Mouse (Mus musculus) heart, postnatal 36 days (tissue): ENCODE results near the gene Phtf2. TPM values are rescaled to one million over a fixed set of nuclear protein-coding genes. Genes with fewer than 3 reads are reported as not detected.
"Not testable (repeated sequence)": the region's sequence is repeated elsewhere in the genome, so short reads cannot be mapped to it uniquely, and the experiment has no call there.

Experiments used
- DNase-seq, 2 experiments: peaks; one replicate each; pipeline ENCODE4 v3.0.0; 2021 to 2022
- intact Hi-C: fragments of 180-260 bp; cut with DNase I; formaldehyde crosslinking; loops from one replicate; pipeline ENCODE4 v1.15.1; 2025
- total RNA-seq, 2 experiments: library from RNA; stranded (reverse); gene quantifications; 2 replicates each; pipeline ENCODE4 v1.2.3; 2021

Phtf2 gene
- total RNA-seq, 2 experiments from 2014 or later: 72.4 to 78.3 TPM

- no peak for DNase-seq
- intact Hi-C loops: no loop called here
Measured at GRCm38 (mm10) chr5:20873146-20873545, 8.8 kb downstream of the Phtf2 start.

DNA sequence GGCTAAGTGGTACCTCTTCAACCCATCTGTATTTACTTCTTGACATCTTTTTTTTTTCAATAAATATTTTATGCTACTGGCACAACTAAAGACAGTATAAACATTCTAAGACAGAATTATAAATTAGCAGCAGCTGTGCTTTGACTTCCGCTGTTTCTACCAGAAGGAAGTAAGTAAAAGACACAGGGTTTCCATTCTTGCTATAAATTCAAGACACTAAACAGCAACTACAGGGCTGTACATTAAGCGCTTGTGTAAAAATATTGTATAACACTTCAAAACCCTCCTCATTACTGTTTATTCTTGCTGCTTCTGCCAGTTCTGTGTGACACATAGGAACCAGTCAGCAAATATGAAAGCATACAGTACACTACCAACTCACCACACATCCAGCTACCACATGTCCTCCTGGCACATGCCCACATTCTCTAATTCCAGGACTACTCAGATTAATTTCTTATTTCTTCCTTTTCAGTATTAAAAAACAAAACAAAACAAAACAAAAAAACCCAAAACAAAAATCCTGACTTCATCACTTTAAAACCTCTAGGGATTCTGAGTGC, 16.6 kb downstream of the Phtf2 start:
- intact Hi-C loops: no loop called here
- no peak for DNase-seq

GRCm38 (mm10) chr5:20864216-20864969, 17.5 kb downstream of the Phtf2 start:
- no peak for DNase-seq
- intact Hi-C loops: no loop called here

DNA sequence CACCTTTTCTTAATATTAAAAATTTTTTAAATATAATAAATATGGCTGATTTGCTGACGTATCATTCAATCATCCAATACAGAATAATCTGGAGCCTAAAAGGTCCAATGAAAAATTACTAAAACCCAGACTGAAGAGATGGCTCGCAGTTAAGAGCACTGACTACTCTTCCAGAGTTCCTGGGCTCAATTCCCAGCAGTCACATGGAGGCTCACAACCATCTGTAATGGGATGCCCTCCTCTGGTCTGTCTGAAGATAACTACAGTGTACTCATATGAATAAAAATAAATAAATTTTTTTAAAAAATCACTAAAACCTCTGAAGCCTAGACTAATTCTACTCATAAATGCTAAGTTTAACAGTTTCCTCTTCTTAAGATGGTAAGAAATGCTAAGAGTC, 20.0 kb downstream of the Phtf2 start:
- intact Hi-C loops: no loop called here
- DNase-seq: no peak

GRCm38 (mm10) chr5:20860565-20860964, 21.4 kb downstream of the Phtf2 start:
- DNase-seq: no peak
- intact Hi-C loops: no loop called here

GRCm38 (mm10) chr5:20858404-20858803, 23.5 kb downstream of the Phtf2 start:
- intact Hi-C loops: no loop called here
- no peak for DNase-seq

- intact Hi-C loops: no loop called here
- no peak for DNase-seq
Measured at GRCm38 (mm10) chr5:20855066-20855465, 26.9 kb downstream of the Phtf2 start.

DNA sequence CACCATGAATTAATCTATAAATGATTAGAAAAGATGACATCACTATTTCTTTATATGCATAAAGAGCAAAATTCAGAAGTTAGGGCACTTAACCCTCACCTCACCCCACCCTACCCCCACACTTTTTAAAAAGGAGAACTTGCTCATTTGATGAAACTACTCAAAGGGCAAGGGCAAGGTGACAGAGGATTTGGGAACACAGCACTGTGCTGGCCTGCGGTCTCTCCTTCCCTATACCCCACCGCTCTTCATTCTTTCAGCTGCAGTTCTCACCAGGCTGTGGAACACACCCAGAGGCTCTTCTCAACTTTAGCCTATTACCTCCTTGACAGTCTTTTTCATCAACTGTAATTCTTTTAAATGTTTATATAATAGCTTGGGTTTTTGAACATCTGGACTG, 34.9 kb downstream of the Phtf2 start:
- intact Hi-C loops: no loop called here
- DNase-seq: no peak

GRCm38 (mm10) chr5:20843816-20844215, 38.1 kb downstream of the Phtf2 start:
- no peak for DNase-seq
- intact Hi-C loops: no loop called here

GRCm38 (mm10) chr5:20843405-20843804, 38.5 kb downstream of the Phtf2 start:
- intact Hi-C loops: no loop called here
- DNase-seq: no peak

GRCm38 (mm10) chr5:20837082-20837481, 44.8 kb downstream of the Phtf2 start:
- no peak for DNase-seq
- intact Hi-C loops: no loop called here

DNA sequence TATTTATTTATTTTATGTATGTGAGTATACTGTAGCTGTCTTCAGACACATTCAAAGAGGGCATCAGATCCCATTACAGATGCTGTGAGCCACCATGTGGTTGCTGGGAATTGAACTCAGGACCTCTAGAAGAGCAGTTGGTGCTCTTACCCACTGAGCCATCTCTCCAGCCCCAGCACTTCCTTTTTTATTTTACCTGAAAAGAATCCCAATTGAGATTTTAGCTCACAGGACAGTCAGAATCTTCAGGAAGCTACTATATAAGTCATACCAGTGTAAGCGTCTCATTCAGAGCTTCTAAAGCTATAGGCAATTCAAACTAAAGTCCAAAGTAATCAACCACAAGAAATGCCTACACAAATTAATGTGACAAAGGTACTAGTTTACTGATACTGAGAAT, 47.5 kb downstream of the Phtf2 start:
- no peak for DNase-seq
- intact Hi-C loops: no loop called here

GRCm38 (mm10) chr5:20831433-20831832, 50.5 kb downstream of the Phtf2 start:
- no peak for DNase-seq
- intact Hi-C loops: no loop called here

- no peak for DNase-seq
- intact Hi-C loops: no loop called here
Measured at GRCm38 (mm10) chr5:20830717-20831116, 51.2 kb downstream of the Phtf2 start.

DNA sequence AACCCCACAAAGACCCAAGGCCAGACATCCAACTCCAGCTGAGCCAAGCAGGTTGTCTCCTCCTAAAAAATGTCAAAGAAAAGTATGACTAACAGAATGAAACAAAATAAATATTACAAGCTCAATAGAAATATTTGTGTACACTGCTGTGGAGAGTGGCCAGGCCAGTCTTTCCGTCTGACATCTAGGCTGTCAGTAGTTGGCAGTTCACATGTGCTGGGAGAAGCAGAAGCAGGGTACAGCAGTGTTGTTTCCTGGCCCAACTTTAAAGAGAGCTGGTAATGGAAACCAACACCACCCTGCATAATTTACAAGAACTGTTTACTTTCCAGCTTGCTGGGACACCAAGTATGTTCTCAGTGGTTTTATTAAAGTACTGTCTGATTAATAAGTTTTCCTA, 60.3 kb downstream of the Phtf2 start:
- intact Hi-C loops: no loop called here

DNA sequence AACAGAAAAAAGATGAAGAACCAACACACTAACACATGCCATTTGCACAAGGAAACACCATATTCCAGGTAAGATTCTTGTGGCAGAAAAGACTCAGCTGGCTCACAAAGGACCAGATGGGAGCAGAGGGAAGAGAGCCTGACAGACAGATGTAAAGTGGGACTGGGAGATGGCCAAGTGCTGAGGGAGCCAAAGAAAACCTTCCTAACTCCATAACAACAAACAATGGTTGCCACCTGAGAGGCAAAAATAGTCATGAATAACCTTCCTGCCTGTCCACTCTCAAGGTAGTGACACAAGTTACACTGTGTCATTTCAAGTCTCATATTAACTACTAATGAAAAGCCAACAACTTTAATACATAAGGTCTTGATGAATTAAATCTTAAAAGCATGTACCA, 60.8 kb downstream of the Phtf2 start:
- intact Hi-C loops: no loop called here
- DNase-seq: peak in 1 of 2 experiments; percentile 35

More for the DNA sequence above, 60.3 kb downstream of the Phtf2 start:
- DNase-seq: peak in 1 of 2 experiments; percentile 23

GRCm38 (mm10) chr5:20815094-20815493, 66.8 kb downstream of the Phtf2 start:
- intact Hi-C loops: no loop called here
- DNase-seq: no peak

DNA sequence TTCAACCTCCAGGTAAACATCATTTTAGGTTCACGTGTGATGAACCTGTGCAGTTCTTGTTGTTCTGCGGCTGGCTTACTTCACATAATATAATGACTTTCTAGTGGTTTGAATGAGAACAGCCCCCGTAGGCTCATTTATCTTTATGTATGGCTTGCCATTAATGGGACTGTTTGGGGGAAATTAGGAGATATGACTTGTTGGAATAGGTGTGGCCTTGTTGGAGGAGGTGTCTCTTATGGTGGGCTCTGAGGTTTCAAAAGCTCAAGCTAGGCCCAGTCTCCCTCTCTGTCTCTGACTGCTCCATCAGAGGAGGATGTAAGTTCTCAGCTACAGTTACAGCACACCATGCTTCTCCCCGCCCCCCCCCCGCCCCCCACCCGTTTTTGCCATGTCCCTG, 71.5 kb downstream of the Phtf2 start:
- no peak for DNase-seq
- intact Hi-C loops: no loop called here

GRCm38 (mm10) chr5:20795932-20796331, 86.0 kb downstream of the Phtf2 start:
- intact Hi-C loops: no loop called here
- DNase-seq: no peak

DNA sequence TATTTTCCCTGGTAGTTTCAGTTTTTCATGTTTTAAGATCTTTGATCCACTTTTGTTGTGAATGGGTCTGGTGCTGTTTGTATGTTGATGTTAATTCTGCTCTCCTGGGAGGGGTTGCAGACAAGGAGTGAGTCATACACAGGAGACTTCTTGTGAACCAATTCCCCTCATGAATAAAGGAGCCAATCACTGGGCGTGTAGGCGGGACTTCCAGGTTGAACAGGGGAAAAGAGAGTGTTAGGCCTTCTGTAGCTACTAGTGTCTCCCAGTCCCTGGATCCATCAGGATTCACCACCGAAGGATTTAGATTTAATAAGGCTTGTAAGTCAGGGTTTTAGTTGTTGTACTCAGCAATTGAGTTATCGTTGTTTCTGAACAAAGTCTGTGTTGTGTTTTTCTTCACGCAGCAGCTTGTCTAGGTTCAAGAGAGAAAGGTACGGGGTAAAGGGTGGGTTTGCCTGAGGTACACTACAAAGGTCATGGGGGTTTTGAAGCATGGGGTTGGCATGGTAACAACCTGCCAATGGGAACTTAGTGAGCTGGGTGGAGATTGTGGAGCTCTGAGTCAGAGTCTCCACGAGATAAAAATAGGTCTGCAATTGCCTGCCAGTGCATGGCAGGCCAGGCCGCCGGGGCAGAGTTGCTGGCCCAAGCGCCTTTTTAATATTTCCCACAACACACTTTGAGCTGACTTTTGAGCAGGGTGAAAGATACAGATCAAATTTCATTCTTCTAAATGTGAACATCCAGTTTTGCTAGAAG, 90.0 kb downstream of the Phtf2 start:
- intact Hi-C loops: no loop called here

GRCm38 (mm10) chr5:20786471-20786870, 95.5 kb downstream of the Phtf2 start:
- DNase-seq, intact Hi-C loops: not testable (repeated sequence)

More for the DNA sequence above, 90.0 kb downstream of the Phtf2 start:
- peak; percentile 37 to 54 for DNase-seq

DNA sequence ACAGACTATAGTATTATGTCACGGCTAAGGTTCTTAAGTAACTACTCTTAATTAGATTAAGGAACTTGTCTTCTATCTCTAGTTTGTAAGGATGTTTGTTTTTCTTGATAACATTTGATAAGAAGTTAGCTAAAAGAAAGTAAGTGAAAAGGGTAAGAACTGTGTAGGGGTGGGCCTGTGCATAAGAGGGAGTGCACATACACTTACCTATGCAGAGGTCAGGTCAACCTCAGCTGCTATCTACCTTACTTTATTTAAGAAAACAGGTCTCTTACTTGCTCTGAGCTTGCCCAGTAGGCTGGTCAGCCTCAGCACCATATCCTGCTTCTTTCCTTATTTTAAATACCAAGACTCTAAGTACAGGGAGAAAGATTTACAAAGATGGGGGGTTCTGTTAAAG, 100.8 kb downstream of the Phtf2 start:
- no peak for DNase-seq
- intact Hi-C loops: no loop called here
